Comparison of ENCODE assay signal across 23 mouse cellular contexts in the genomic region with DNA sequence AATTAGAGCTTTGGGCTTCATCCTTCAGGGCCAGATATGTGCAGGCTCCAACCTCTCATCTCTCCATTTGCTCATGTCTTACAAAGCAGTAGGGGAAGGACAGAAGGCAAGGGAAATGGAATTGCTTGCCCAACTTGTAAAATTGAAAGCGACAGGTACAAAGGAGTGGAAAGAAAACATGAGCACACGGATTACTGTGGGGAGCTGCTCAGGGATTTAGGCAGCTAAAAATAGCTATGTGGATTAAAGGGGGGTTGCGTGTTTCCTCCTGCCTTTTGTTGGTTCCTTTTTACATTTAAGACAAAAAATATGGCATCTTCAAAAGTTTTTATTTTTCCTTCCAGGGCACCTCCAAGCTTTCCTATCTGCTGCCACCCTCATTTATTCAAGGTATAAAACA.
"Had no signal": no experiment of that assay in that cellular context is flagged by ENCODE, and none has a peak within 500 bp of the region (broad histone marks: within the 10 kb centered on the region; RNA-seq: fewer than 3 reads in every experiment).

No protein-coding gene starts in this region.

- H3K4me3 ChIP-seq: heart, embryonic 10.5 days; hindbrain, embryonic 13.5 days; hindbrain, embryonic 15.5 days; intestine, embryonic 15.5 days; layer of hippocampus, adult 2 months; left cerebral cortex, adult 2 months; limb, embryonic 10.5 days; limb, embryonic 12.5 days; liver, embryonic 13.5 days; liver, embryonic 15.5 days had no signal

- H3K4me2 ChIP-seq: hindbrain, embryonic 13.5 days; hindbrain, embryonic 15.5 days; intestine, embryonic 15.5 days; limb, embryonic 12.5 days; liver, embryonic 11.5 days; liver, embryonic 13.5 days; liver, embryonic 15.5 days had no signal

- DNase-seq: gastrocnemius, postnatal 14 days; gastrocnemius, postnatal 36 days; heart, adult 11 months; heart, postnatal 10 days; kidney, adult 18-20 months; kidney, adult 8-10 months; kidney, postnatal 10 days; kidney, postnatal 25 days; kidney, postnatal 4 days; liver; liver, embryonic 13.5 days had no signal

- H3K36me3 ChIP-seq: heart, embryonic 10.5 days; hindbrain, embryonic 13.5 days; hindbrain, embryonic 15.5 days; intestine, embryonic 15.5 days; limb, embryonic 10.5 days; limb, embryonic 12.5 days; liver, embryonic 13.5 days; liver, embryonic 15.5 days had no signal

- H3K27me3 ChIP-seq: hindbrain, embryonic 13.5 days; hindbrain, embryonic 15.5 days; intestine, embryonic 15.5 days; limb, embryonic 12.5 days; liver, embryonic 13.5 days; liver, embryonic 15.5 days had no signal

- H3K27ac ChIP-seq: heart, embryonic 10.5 days; hindbrain, embryonic 13.5 days; hindbrain, embryonic 15.5 days; intestine, embryonic 15.5 days; layer of hippocampus, adult 2 months; left cerebral cortex, adult 2 months; limb, embryonic 10.5 days; limb, embryonic 12.5 days; liver, embryonic 13.5 days; liver, embryonic 15.5 days had no signal

- H3K9ac ChIP-seq: hindbrain, embryonic 13.5 days; hindbrain, embryonic 15.5 days; intestine, embryonic 15.5 days; limb, embryonic 12.5 days; liver, embryonic 13.5 days; liver, embryonic 15.5 days had no signal

- ATAC-seq: inflammation-experienced regulatory T-cells, adult 6 months; intestine, embryonic 15.5 days; intestine, postnatal 0 days had no signal

- H3K4me1 ChIP-seq: hindbrain, embryonic 13.5 days; hindbrain, embryonic 15.5 days; intestine, embryonic 15.5 days; limb, embryonic 10.5 days; limb, embryonic 12.5 days; liver, embryonic 13.5 days; liver, embryonic 15.5 days had no signal

- H3K9me3 ChIP-seq: heart, embryonic 10.5 days; hindbrain, embryonic 13.5 days; hindbrain, embryonic 15.5 days; intestine, embryonic 15.5 days; limb, embryonic 10.5 days; limb, embryonic 12.5 days; liver, embryonic 13.5 days; liver, embryonic 15.5 days had no signal
